Mouse (Mus musculus): Measurements from ENCODE around the gene C1qc. TPM values are rescaled to one million over a fixed set of nuclear protein-coding genes. Genes with fewer than 3 reads are reported as not detected.
A peak's percentile ranks its signal among the peaks of the same experiment; 100 is the strongest.

The C1qc gene
- polyA plus RNA-seq, 1 experiment = 28.6 TPM

GRCm38 (mm10) chr4:136919526-136919925 is 26.7 kb upstream of the C1qc start:
- Histone ChIP-seq H3K4me1 (ENCODE audit: control insufficient read depth, insufficient read depth, low read length) (peaks cover 9% of the 10 kb centered on the region), H3K4me3 (replicated peaks; ENCODE audit: insufficient read depth, low read depth, low read length) (no peak overlapping the region), H3K27ac (ENCODE audit: insufficient read depth, low read length) (no peak overlapping the region), H3K27me3 (ENCODE audit: control insufficient read depth, insufficient read depth, low read length) (no peaks in the 10 kb centered on the region; the same call in 1 of the 2 replicates)
- TF ChIP-seq POLR2A (IDR thresholded peaks at IDR 0.05; ENCODE audit: borderline replicate concordance, insufficient read depth, low read length) (no peak), CTCF (IDR thresholded peaks at IDR 0.05; ENCODE audit: borderline replicate concordance, insufficient read depth, low read depth, low read length) (no peak)
- no peak for DNase-seq
- WGBS = 85% methylated on average over 3 of the region's 3 CpGs

GRCm38 (mm10) chr4:136918834-136919233 is 26.0 kb upstream of the C1qc start:
- Histone ChIP-seq H3K27me3 (ENCODE audit: control insufficient read depth, insufficient read depth, low read length) (no peaks in the 10 kb centered on the region; the same call in 1 of the 2 replicates), H3K4me3 (replicated peaks; ENCODE audit: insufficient read depth, low read depth, low read length) (no peak overlapping the region), H3K4me1 (ENCODE audit: control insufficient read depth, insufficient read depth, low read length) (peaks cover 9% of the 10 kb centered on the region), H3K27ac (ENCODE audit: insufficient read depth, low read length) (no peak overlapping the region)
- WGBS = 50% methylated on average over 8 of the region's 8 CpGs
- no peak for DNase-seq
- TF ChIP-seq POLR2A (IDR thresholded peaks at IDR 0.05; ENCODE audit: borderline replicate concordance, insufficient read depth, low read length) = no peak
- no peak for TF ChIP-seq CTCF (IDR thresholded peaks at IDR 0.05; ENCODE audit: borderline replicate concordance, insufficient read depth, low read depth, low read length)

DNA sequence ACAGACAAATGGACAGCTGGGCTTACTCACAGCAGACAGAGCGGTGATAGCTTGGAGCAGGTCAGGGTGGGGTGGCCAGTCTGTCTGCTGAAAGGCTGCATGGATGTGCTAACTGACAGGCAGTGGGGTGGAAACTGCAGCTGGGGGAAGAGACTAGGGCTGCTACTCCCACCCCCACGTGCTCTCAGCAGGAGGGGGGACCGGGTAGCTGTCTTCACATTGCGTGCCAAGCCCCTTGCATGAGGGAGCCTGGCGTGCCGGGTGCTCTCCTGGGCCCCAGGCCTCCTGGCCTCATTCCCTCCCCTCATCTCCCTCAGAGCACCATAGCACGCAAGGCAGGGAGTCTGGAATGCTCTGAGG is 24.3 kb upstream of the C1qc start:
- H3K27me3 ChIP-seq (ENCODE audit: control insufficient read depth, insufficient read depth, low read length) = no peaks in the 10 kb centered on the region; the same call in 1 of the 2 replicates
- 38% methylated on average over 7 of the region's 7 CpGs for WGBS
- no peak for TF ChIP-seq POLR2A (IDR thresholded peaks at IDR 0.05; ENCODE audit: borderline replicate concordance, insufficient read depth, low read length)
- no peak for TF ChIP-seq CTCF (IDR thresholded peaks at IDR 0.05; ENCODE audit: borderline replicate concordance, insufficient read depth, low read depth, low read length)
- peaks cover 9% of the 10 kb centered on the region for H3K4me1 ChIP-seq (ENCODE audit: control insufficient read depth, insufficient read depth, low read length)
- H3K27ac ChIP-seq (ENCODE audit: insufficient read depth, low read length) = no peak overlapping the region
- no peak overlapping the region for H3K4me3 ChIP-seq (replicated peaks; ENCODE audit: insufficient read depth, low read depth, low read length)
- no peak for DNase-seq

DNA sequence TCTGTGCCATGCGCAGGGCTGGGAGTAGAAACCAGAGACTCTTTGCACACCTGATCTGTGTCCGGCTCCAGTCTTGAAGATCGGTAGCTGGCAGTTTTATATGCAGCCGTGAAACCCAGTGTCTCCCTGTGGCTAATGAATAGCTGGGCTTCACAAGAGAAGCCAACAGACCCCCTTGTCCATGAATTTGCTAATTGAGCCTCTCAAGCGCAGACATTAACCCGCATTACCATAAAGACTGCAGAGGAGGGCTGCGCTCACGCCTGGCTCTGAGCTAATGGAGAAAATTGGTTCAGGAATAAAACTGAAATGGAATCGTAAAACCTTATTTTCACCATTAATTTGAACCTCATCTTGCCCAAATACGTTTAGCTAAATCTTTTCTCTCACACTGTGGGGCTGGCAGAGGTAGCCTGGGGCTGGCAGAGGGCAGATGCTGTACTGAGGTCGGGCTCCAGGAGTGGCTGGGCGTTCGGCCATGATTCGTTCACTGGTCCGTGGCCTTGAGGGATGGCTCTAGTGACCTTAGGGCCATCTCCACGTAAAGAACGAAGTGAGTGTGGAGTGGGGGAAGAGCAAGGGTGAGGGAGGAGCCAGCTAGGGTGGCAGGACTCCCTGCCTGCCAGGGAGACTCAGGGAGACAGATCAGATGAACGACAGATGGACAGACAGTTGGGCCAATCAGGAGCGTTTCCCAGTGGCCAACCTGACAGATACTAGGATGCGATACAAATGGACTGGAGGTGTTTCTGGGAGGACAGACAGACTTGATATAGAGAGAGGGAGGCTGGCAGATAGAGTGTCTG is 23.7 kb upstream of the C1qc start:
- WGBS = 49% methylated on average over 20 of the region's 20 CpGs
- peaks cover 9% of the 10 kb centered on the region for H3K4me1 ChIP-seq (ENCODE audit: control insufficient read depth, insufficient read depth, low read length)
- peak; percentile 59 to 73 for DNase-seq
- no peak overlapping the region for H3K27ac ChIP-seq (ENCODE audit: insufficient read depth, low read length)
- no peak for TF ChIP-seq POLR2A (IDR thresholded peaks at IDR 0.05; ENCODE audit: borderline replicate concordance, insufficient read depth, low read length)
- no peak for TF ChIP-seq CTCF (IDR thresholded peaks at IDR 0.05; ENCODE audit: borderline replicate concordance, insufficient read depth, low read depth, low read length)
- peak overlapping the region; percentile 23 for H3K4me3 ChIP-seq (replicated peaks; ENCODE audit: insufficient read depth, low read depth, low read length)
- H3K27me3 ChIP-seq (ENCODE audit: control insufficient read depth, insufficient read depth, low read length) = no peaks in the 10 kb centered on the region; the same call in 1 of the 2 replicates

- DNase-seq = no peak
- 44% methylated on average over 9 of the region's 9 CpGs for WGBS
- no peak overlapping the region for H3K27ac ChIP-seq (ENCODE audit: insufficient read depth, low read length)
- TF ChIP-seq POLR2A (IDR thresholded peaks at IDR 0.05; ENCODE audit: borderline replicate concordance, insufficient read depth, low read length) (no peak), CTCF (IDR thresholded peaks at IDR 0.05; ENCODE audit: borderline replicate concordance, insufficient read depth, low read depth, low read length) (no peak)
- peaks cover 9% of the 10 kb centered on the region for H3K4me1 ChIP-seq (ENCODE audit: control insufficient read depth, insufficient read depth, low read length)
- no peaks in the 10 kb centered on the region; the same call in 1 of the 2 replicates for H3K27me3 ChIP-seq (ENCODE audit: control insufficient read depth, insufficient read depth, low read length)
- no peak overlapping the region for H3K4me3 ChIP-seq (replicated peaks; ENCODE audit: insufficient read depth, low read depth, low read length)
Measured at GRCm38 (mm10) chr4:136912841-136913240, 20.0 kb upstream of the C1qc start.

DNA sequence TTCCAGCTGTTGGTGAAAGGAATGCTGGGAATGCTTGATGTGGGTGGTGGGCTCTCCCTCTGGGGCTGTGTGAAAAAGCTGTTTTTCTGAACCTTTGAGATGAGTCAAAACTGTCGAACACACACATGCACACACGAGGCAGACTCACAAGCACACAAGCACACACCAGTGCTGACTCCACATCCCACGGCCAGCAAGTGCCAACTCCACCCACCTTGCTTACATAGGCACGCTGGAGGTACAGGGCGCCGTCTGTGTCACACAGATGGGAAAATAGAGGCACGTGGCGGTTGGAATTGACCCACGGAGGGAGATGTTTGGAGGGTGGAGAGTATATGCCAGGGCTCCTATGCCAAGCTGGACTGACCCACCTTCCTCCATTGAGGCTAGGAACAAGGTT is 18.9 kb upstream of the C1qc start:
- H3K4me3 ChIP-seq (replicated peaks; ENCODE audit: insufficient read depth, low read depth, low read length) = no peak overlapping the region
- H3K27me3 ChIP-seq (ENCODE audit: control insufficient read depth, insufficient read depth, low read length) = no peaks in the 10 kb centered on the region; the same call in 1 of the 2 replicates
- DNase-seq = no peak
- TF ChIP-seq POLR2A (IDR thresholded peaks at IDR 0.05; ENCODE audit: borderline replicate concordance, insufficient read depth, low read length) = no peak
- TF ChIP-seq CTCF (IDR thresholded peaks at IDR 0.05; ENCODE audit: borderline replicate concordance, insufficient read depth, low read depth, low read length) = no peak
- WGBS = 62% methylated on average over 9 of the region's 9 CpGs
- H3K27ac ChIP-seq (ENCODE audit: insufficient read depth, low read length) = no peak overlapping the region
- H3K4me1 ChIP-seq (ENCODE audit: control insufficient read depth, insufficient read depth, low read length) = peaks cover 3% of the 10 kb centered on the region

DNA sequence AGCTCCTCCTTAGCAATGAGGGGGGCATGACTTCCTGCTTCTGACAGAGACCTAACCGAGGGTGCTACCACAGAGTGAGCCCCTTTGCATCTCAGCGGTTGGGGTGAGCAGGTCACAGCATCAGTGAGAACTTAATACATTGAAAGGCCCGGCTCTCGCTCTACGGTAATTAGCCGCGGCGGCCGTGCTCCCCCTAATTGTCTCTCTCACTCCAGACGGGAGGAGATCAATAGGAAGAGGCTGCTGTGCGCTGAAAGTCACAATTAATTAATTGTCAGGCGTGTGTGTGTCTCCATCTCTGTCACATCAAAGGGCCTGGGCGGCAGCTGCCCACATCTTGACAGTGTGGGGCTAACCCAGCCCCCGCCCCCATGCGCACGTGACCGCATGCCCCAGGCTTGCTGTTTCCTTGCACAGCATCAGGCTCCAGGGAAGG is 18.4 kb upstream of the C1qc start:
- WGBS = 38% methylated on average over 17 of the region's 17 CpGs
- H3K27me3 ChIP-seq (ENCODE audit: control insufficient read depth, insufficient read depth, low read length) = no peaks in the 10 kb centered on the region; the same call in 1 of the 2 replicates
- no peak for DNase-seq
- no peaks in the 10 kb centered on the region for H3K4me1 ChIP-seq (ENCODE audit: control insufficient read depth, insufficient read depth, low read length)
- no peak overlapping the region for H3K4me3 ChIP-seq (replicated peaks; ENCODE audit: insufficient read depth, low read depth, low read length)
- no peak overlapping the region for H3K27ac ChIP-seq (ENCODE audit: insufficient read depth, low read length)
- TF ChIP-seq POLR2A (IDR thresholded peaks at IDR 0.05; ENCODE audit: borderline replicate concordance, insufficient read depth, low read length) (no peak), CTCF (IDR thresholded peaks at IDR 0.05; ENCODE audit: borderline replicate concordance, insufficient read depth, low read depth, low read length) (no peak)

- H3K27ac ChIP-seq (ENCODE audit: insufficient read depth, low read length) = no peak overlapping the region
- DNase-seq = no peak
- H3K27me3 ChIP-seq (ENCODE audit: control insufficient read depth, insufficient read depth, low read length) = no peaks in the 10 kb centered on the region
- no peak overlapping the region for H3K4me3 ChIP-seq (replicated peaks; ENCODE audit: insufficient read depth, low read depth, low read length)
- no peak for TF ChIP-seq POLR2A (IDR thresholded peaks at IDR 0.05; ENCODE audit: borderline replicate concordance, insufficient read depth, low read length)
- TF ChIP-seq CTCF (IDR thresholded peaks at IDR 0.05; ENCODE audit: borderline replicate concordance, insufficient read depth, low read depth, low read length) = no peak
- H3K4me1 ChIP-seq (ENCODE audit: control insufficient read depth, insufficient read depth, low read length) = no peaks in the 10 kb centered on the region
Measured at GRCm38 (mm10) chr4:136907809-136908208, 14.9 kb upstream of the C1qc start.
